Comparison of ENCODE assay signal across 27 mouse cellular contexts in genomic region chr3:22108013-22108412, GRCm38 (mm10).
"Had no signal": no experiment of that assay in that cellular context is flagged by ENCODE, and none has a peak within 500 bp of the region (broad histone marks: within the 10 kb centered on the region; RNA-seq: fewer than 3 reads in every experiment).

No protein-coding gene starts in this region.

- H3K9ac ChIP-seq: embryonic facial prominence, embryonic 12.5 days; embryonic facial prominence, embryonic 13.5 days; embryonic facial prominence, embryonic 15.5 days; forebrain, embryonic 12.5 days; forebrain, embryonic 13.5 days; forebrain, embryonic 15.5 days; forebrain, postnatal 0 days had no signal

- DNase-seq: cerebellum, adult 9-11 months; cerebellum, postnatal 10 days; cerebellum, postnatal 14 days; cerebellum, postnatal 25 days; cerebellum, postnatal 36 days; embryo, embryonic 11 days; forebrain, postnatal 0 days; gastrocnemius, adult 2 months; gastrocnemius, postnatal 10 days; gastrocnemius, postnatal 14 days; gastrocnemius, postnatal 25 days; gastrocnemius, postnatal 36 days; heart, adult 18-20 months; heart, adult 2 months had no signal

- H3K4me3 ChIP-seq: embryonic facial prominence, embryonic 10.5 days; embryonic facial prominence, embryonic 12.5 days; embryonic facial prominence, embryonic 13.5 days; embryonic facial prominence, embryonic 15.5 days; erythroblast, embryonic 14.5 days; forebrain, embryonic 10.5 days; forebrain, embryonic 12.5 days; forebrain, embryonic 13.5 days; forebrain, embryonic 15.5 days; gastrocnemius, adult 2 months; heart, adult 2 months; heart, embryonic 10.5 days had no signal

- H3K4me2 ChIP-seq: embryonic facial prominence, embryonic 12.5 days; embryonic facial prominence, embryonic 13.5 days; embryonic facial prominence, embryonic 15.5 days; forebrain, embryonic 12.5 days; forebrain, embryonic 13.5 days; forebrain, embryonic 15.5 days; heart, embryonic 11.5 days had no signal

- ATAC-seq: forebrain, embryonic 13.5 days; forebrain, embryonic 14.5 days; forebrain, embryonic 15.5 days; forebrain, embryonic 16.5 days; forebrain, postnatal 0 days had no signal

- H3K36me3 ChIP-seq: embryonic facial prominence, embryonic 12.5 days; embryonic facial prominence, embryonic 15.5 days; forebrain, embryonic 12.5 days had no signal

- H3K27me3 ChIP-seq: embryonic facial prominence, embryonic 12.5 days; embryonic facial prominence, embryonic 13.5 days; embryonic facial prominence, embryonic 15.5 days; forebrain, embryonic 12.5 days; forebrain, embryonic 13.5 days; forebrain, embryonic 15.5 days had no signal

- H3K9me3 ChIP-seq: embryonic facial prominence, embryonic 12.5 days; forebrain, embryonic 15.5 days; heart, embryonic 10.5 days had no signal

- H3K27ac ChIP-seq: embryonic facial prominence, embryonic 10.5 days; embryonic facial prominence, embryonic 12.5 days; embryonic facial prominence, embryonic 13.5 days; embryonic facial prominence, embryonic 15.5 days; forebrain, embryonic 10.5 days; forebrain, embryonic 12.5 days; forebrain, embryonic 13.5 days; forebrain, embryonic 15.5 days; gastrocnemius, adult 2 months; heart, adult 2 months; heart, embryonic 10.5 days had no signal
